Mouse (Mus musculus) c-Kit-negative CD71-positive TER-119-positive erythroid progenitor cells, embryonic 14.5 days (primary cell): Measurements from ENCODE around the gene Vps13d.

ENCODE experiments used
- DNase-seq: peaks from one replicate; pipeline ENCODE4 v3.0.0-alpha.2; 2013; ENCODE audit warnings: low read depth, low spot score

The Vps13d gene

DNA sequence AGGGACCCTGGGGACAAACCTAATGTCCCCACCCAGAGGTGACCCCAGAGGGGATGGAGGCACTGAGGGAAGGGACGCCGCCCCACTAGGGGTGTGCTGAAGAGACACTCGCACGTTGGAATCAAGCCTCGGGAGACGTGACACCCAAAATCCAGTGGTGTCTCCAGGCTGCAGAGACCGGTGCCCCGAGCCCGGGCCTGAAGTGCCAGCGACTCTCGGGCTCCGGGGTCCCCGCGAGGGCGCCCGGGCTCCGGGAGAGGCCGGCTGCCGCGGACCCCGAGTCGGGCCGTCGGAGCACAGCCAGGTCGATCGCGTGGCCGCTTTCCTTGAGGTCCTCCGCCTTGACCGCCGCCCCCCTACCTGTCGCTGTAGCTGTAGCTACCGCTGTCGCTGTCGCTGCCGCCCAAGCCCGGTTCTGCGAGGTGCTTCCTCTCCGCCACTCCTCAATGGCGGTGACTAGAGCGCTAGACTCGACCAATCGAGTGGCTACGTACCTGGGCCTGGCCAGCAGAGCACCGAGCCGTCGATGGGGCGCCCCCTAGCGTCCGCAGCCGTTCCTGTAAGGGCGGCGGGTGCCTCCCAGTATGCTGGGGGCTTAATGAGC is at the start of gene Vps13d:
Gene Vps13d, minus strand, starts transcription at position 447 of the 604 bp plus-strand sequence.
- peak; percentile 85 for DNase-seq

DNA sequence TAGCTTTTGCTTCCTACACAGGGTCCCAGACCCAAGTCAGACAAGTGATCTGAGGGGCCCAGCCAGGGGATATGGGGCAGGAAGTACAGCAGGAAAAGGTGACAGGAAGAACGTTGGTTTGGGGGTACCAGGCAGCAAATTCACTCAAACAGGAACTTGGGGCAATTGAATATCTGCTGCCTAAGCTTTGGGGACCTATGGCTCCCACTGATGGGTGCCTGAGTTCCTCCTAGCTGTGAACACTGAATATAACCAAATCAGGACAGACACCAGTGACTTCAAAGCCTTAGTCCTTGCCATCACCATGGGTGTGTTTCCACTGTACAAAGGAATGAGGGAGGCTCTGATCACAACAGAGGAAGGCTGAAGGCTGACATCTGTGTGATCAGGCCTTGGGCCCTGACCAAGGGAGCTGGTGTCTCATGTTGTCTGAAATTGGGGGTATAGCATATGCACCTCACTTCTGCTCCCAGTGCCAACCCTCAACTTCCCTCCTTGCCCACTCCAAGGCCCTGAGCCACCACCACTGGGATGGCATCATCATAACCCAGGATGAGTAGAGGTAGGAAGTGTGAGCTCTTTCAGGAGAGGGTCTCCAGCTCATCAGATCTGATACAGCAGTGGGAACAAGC is 48.0 kb upstream of the Vps13d start:
- DNase-seq: no peak

GRCm38 (mm10) chr4:145240723-145241231 is 46.0 kb upstream of the Vps13d start:
- no peak for DNase-seq

DNA sequence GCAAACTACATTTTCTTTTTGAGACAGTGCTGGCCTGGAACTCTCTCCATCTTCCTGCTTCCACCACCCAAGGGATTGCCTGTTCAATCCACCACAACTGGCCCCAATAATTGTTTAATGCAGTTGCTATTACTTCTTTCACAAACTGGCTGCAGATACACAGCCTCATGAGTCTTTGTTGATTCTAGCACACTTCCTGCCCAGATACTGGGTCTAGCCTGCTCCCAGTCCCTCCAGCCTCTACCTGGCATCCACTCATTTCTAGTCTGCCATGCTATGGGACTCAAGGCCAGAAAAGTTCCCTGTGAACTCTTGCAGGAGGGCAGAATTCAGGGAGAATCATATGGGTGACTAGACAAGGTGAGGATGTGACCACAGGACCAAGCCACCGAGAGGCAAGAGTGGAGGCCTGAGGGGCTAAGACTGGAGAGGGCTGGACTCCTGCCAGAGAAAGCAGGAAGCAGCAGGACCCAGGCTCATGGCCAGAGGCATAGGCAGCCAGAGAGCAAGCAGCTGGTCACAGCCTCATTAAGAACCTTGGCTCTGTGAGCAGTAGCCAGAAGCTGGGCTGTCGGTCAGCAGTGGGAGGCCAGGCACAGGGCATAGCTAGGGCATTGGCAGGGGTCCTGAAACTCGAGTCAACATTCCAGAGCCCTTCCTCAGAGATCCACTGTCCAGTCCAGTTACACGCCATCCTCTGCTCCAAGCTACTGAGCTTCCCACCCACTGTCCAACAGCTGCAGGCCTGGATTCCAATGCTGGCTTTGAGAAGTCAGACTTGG is 44.4 kb upstream of the Vps13d start:
- no peak for DNase-seq

GRCm38 (mm10) chr4:145236027-145236426 is 41.2 kb upstream of the Vps13d start:
- DNase-seq: no peak

DNA sequence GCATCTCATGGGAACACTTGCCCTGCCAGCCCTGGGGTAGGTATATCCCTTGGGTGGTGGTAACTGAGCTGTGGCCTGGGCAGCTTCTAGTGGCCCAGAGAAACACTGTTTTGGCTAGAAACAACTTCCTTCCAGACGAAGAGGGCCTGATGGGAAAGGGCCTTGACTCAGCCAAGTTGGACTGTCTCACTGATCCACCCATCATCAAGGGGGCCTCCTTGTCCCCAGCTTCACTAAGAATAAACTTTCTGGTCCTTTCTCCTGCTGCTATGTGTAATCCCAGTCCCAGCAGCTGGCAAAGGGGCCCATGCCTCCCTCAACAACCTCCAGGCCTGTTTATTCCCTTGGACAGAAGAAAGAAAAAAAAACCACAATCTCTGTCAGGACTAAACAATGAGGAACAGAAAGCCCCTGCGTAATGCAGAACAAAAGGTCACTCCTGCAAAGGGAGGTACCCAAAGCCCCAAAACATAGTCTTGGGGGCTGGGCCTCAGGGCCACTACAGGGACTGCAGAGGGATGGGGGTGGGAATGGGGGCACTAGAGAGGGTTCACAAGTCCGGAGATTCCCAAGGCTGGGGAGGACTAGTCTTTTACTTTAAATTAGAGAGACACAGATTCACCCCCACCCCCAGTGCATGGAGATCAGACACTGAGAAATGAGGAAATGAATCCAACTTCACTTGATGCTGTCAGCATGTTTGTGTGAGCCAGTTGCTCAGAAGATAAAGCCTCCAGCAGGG is 38.9 kb upstream of the Vps13d start:
- DNase-seq: no peak

DNA sequence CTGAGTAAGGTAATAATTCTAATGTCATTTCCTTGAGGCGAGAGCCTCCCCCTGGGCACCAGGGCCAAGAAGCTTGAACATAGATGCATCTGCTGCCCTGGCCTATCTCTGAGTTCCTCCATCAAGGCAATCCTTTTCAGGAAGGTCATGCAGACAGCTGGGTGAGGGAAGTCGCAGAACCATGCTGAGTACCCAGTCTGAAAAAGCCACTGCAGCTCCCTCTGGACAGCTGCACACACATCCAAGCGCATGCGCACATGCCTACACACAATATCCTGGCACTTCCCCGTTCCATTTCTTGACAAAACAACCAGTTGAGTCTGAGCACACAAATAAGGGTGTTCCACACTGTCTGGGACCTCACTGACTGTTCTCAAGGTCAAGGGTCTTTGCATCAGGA is 36.9 kb upstream of the Vps13d start:
- DNase-seq: no peak

- DNase-seq: no peak
These were observed 35.8 kb upstream of the Vps13d start for GRCm38 (mm10) chr4:145230647-145231046.

- no peak for DNase-seq
These were observed 34.8 kb upstream of the Vps13d start for GRCm38 (mm10) chr4:145229524-145230163.

DNA sequence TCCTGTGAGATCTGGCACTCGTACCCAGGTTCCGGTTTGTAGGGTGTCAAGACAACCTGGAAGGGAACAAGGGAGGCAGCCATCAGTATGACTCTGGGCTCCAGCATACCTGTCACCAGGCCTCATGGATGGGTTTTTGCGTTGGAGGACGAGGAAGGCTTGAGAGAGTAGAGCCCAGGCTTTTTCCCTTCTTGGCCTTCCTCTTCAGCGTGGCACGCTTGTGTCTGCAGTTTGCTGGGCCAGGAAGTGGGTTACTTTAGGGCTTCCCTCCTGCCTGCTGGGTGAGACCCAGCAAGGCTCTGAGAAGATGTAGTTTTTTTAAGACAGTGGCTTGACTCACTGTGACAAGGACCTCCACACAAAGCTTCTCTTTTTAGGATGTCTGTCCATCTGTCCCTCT is 34.2 kb upstream of the Vps13d start:
- DNase-seq: no peak

- no peak for DNase-seq
These were observed 29.8 kb upstream of the Vps13d start for GRCm38 (mm10) chr4:145224613-145225012.

- DNase-seq: peak; percentile 34
These were observed 27.3 kb upstream of the Vps13d start for GRCm38 (mm10) chr4:145222064-145222463.

DNA sequence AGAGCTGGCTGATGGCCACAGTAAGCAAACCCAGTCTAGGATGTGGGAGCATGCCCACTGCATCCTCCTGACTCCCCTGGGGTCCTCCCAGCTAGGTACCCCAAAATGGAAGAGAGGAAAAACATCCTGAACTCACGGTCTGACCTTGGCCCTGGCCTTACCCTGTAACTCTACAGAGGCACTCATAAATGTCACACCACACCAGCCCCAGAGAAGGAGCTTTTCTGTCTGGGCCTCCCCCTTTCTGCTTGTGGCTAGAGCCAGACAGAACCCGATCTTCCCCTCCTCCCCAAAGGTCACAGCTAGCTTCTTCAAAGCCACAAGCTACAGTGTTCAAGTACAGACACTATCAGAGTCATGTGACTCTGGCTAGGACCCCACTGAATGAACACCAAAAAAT is 26.6 kb upstream of the Vps13d start:
- no peak for DNase-seq

DNA sequence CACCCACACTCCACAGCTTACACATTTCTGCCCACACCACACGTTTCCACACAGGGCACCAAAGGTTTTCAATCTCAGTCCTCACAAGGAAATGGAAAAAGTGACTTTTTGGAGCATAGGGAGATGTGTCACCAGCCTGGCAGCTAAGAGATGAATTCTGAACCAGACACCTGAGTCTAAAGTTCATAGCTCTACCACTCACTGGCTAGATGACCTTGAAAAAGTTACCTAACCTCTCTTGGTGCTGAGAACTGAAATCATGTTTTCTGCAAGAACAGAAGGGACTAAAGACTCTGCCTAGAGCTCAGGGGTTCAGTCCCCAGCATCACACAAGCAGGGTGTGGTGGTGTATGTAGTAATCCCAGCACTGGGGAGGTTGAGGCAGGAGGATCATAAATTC is 25.2 kb upstream of the Vps13d start:
- DNase-seq: no peak

DNA sequence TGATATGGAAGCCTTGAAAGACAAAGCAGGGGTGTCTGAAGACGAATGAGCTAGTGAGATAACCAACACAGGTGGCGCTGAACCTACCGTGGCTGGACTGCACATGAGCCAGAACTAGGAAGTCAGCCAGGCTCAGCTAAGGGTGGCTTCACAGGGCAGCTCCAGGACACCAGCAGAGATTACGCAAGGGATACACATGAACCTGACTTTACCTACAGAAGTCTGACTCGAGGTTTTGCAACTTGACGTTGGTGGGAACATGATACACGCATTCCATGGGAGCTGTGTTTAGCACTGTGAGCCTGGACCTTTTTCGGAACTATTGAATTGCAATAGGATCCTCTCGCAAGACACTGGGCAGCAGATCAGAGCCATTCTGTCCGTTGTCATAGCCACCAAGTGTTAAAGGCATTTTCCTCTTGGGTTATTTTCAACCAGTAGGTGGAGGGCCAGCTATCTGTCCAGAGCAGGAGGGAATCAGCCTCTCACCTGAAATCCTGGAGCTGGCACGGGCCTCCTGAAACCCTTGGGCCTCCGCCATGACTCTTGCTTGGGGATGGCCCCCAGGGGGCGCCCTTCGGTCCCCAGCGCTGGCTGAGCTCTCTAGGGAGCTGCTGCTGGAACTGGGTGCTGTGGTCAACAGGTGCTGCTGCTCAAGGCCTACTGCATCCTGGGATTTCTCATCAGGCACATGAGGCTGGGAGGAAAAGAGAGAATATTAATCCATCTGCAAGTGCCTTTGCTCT is 24.6 kb upstream of the Vps13d start:
- no peak for DNase-seq

GRCm38 (mm10) chr4:145217837-145218236 is 23.0 kb upstream of the Vps13d start:
- DNase-seq: no peak

- DNase-seq: no peak
These were observed 22.2 kb upstream of the Vps13d start for GRCm38 (mm10) chr4:145217046-145217445.

DNA sequence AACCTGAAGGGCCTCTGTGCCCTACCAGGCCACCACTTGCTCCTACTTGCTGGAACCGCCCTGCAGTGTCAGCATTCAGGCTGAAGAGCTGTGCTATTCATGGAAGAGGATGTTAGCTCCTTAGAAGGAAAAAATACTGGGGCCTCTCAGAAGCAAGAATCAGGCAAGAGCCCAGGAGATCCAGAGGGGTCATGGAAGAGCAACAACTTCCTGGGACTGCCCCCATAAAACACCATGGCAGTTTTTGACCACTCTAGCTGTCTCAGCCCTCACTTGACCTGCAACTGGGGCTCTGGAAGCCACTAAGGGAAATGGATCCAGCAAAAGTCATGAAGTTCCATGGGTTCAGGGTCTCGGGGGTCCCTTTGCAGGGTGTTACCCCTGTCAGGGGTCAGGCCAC is 20.6 kb upstream of the Vps13d start:
- no peak for DNase-seq

GRCm38 (mm10) chr4:145214786-145215174 is 20.0 kb upstream of the Vps13d start:
- DNase-seq: no peak

DNA sequence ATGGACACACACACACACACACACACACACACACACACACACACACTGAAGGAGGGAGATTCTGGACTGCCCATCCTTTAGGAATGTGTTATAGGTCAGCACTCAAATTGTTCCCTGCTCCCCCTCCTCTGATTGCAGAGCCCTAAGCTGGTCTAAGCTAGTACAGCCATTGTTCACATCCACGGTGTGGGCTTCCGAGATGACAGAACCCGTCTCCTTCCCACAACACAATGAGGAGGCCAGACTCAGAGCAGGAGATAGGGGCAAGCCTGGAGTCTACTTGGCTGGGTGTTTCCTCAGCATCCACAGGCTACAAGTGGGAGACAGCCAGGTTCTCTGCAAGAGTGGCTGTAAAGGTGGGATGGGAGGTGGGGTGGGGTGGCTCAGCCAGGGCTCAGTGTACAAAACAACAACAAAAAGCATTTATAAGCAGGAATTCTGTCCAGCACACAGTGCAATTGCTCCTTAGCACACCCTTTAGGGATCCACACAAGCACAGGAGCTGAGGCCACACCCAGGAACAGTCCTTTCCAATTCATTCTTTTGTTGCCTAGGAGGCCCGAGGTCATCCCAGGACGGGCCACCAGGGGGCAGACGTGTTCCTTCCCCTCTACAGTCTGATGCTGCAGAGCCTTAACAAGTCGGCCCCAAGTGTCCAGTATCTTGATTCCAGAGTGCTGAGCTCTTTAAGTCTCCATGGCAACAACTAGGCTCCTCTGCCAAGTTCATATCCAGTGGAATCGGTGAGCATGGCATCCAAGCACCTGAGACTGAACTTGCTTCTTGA is 19.4 kb upstream of the Vps13d start:
- DNase-seq: peak; percentile 64
